11 mouse cellular contexts compared by ENCODE assay signal in the genomic region with DNA sequence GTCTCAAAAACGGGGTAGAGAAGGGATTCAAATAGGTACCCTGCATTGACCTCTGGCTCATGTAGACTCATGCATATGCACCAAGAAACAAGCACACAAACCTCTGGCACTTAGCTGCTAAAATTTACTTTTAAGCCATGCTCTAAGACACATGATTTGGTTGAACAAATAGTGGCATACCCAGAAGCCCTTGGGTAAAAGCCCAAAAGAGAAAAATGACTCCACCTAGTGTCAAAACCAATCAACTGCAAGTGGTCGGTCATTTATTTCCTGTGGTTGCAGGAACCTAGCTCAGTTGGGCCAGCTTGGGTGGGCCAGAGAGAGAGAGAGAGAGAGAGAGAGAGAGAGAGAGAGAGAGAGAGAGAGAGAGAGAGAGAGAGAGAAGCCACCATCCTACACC.
DNase-seq lines count a peak whose midpoint lies in the region; ATAC-seq lines count a peak whose summit lies in the region.
"Had no signal": no experiment of that assay in that cellular context is flagged by ENCODE, and none has a peak within 500 bp of the region (broad histone marks: within the 10 kb centered on the region; RNA-seq: fewer than 3 reads in every experiment).

No protein-coding gene starts in this region.

- no peak overlapping the region for H3K9ac ChIP-seq in kidney, embryonic 15.5 days
- H3K9ac ChIP-seq in forebrain, embryonic 12.5 days = no peak overlapping the region
- H3K9ac ChIP-seq: limb, embryonic 13.5 days had no signal

- peaks cover 53% of the 10 kb centered on the region for H3K4me1 ChIP-seq in kidney, embryonic 15.5 days
- H3K4me1 ChIP-seq in forebrain, embryonic 12.5 days = no peaks in the 10 kb centered on the region

- no peaks in the 10 kb centered on the region for H3K27me3 ChIP-seq in kidney, embryonic 15.5 days
- no peaks in the 10 kb centered on the region for H3K27me3 ChIP-seq in forebrain, embryonic 12.5 days
- H3K27me3 ChIP-seq: limb, embryonic 13.5 days had no signal

- H3K9me3 ChIP-seq in kidney, embryonic 15.5 days (replicated peaks) = no peaks in the 10 kb centered on the region
- H3K9me3 ChIP-seq in forebrain, embryonic 12.5 days = no peaks in the 10 kb centered on the region
- H3K9me3 ChIP-seq: limb, embryonic 13.5 days had no signal

- 72% methylated on average over 2 of the region's 2 CpGs for WGBS in kidney, embryonic 15.5 days
- 80% methylated on average over 2 of the region's 2 CpGs for WGBS in forebrain, embryonic 12.5 days

- no peak overlapping the region for H3K4me3 ChIP-seq in kidney, embryonic 15.5 days (replicated peaks)
- no peak overlapping the region for H3K4me3 ChIP-seq in forebrain, embryonic 12.5 days (replicated peaks)
- H3K4me3 ChIP-seq: limb, embryonic 13.5 days had no signal

- H3K36me3 ChIP-seq in kidney, embryonic 15.5 days = no peaks in the 10 kb centered on the region
- H3K36me3 ChIP-seq in forebrain, embryonic 12.5 days (replicated peaks) = no peaks in the 10 kb centered on the region
- H3K36me3 ChIP-seq: limb, embryonic 13.5 days had no signal

- no peak overlapping the region for H3K4me2 ChIP-seq in kidney, embryonic 15.5 days
- H3K4me2 ChIP-seq in forebrain, embryonic 12.5 days = no peak overlapping the region
- H3K4me2 ChIP-seq: limb, embryonic 13.5 days had no signal

- no peak for ATAC-seq in kidney, embryonic 15.5 days (replicated peaks; ENCODE audit: low FRiP score)
- no peak for ATAC-seq in forebrain, embryonic 12.5 days (ENCODE audit: low FRiP score)
- ATAC-seq: midbrain, embryonic 16.5 days had no signal

- no peak for DNase-seq in kidney, adult 11 months
- DNase-seq in 3T3-L1 (ENCODE audit: low read depth, low spot score) = peak; percentile 29
- DNase-seq in CD4-positive, CD25-positive, alpha-beta regulatory T cell, adult 2 months (ENCODE audit: low read depth, low spot score) = peak; percentile 32
- DNase-seq in induced T-regulatory cell, adult 2 months (ENCODE audit: low read depth) = peak; percentile 43
- DNase-seq in right cerebral cortex, adult 18-20 months = no peak
- no peak for DNase-seq in gastrocnemius, adult 8-10 months (ENCODE audit: low spot score in 2 of 2)
- DNase-seq: cerebellum, adult 2 months had no signal

- peak overlapping the region; percentile 85; the same call in 1 of the 2 replicates for H3K27ac ChIP-seq in kidney, embryonic 15.5 days
- no peak overlapping the region for H3K27ac ChIP-seq in forebrain, embryonic 12.5 days
- H3K27ac ChIP-seq: limb, embryonic 13.5 days had no signal

Comparison
In these comparisons a context has a peak if more than half of its experiments do, and no peak if none do; other contexts are left out.
1. DNase-seq: peak in 3T3-L1 (single experiment), CD4-positive, CD25-positive, alpha-beta regulatory T cell, adult 2 months (single experiment) and induced T-regulatory cell, adult 2 months (single experiment); none in kidney, adult 11 months (single experiment), right cerebral cortex, adult 18-20 months (single experiment) and gastrocnemius, adult 8-10 months (0 of 2).